Mouse (Mus musculus) heart, embryonic 13.5 days (tissue): ENCODE measurements at regions not wholly inside any gene's neighbourhood (a gene's known extent, or its start where the extent isn't known, plus 50 kb on each side); places are given as distances from the start of the nearest gene placed in this dataset.

Source experiments
- ATAC-seq: fragments of 200-750 bp; cut with Nextera tagmentation; 2 replicates; pipeline ENCODE4 v1.8.0; 2017; ENCODE audit warnings: moderate TSS enrichment; ENCODE audit not compliant: insufficient number of reproducible peaks, low FRiP score, low TSS enrichment; ENCODE audit errors: extremely low read depth
- H3K27ac ChIP-seq: fragments of 300-500 bp; sonication (generic); replicated peaks from 2 replicates; pipeline ENCODE4 v1.5.1; 2015; ENCODE audit warnings: moderate library complexity, mild to moderate bottlenecking, inconsistent platforms
- H3K27me3 ChIP-seq: fragments of 300-500 bp; sonication (generic); replicated peaks from 2 replicates; pipeline ENCODE4 v1.6.1; 2015; ENCODE audit warnings: mild to moderate bottlenecking, inconsistent platforms
- H3K36me3 ChIP-seq: fragments of 300-500 bp; sonication (generic); 2 replicates; pipeline ENCODE4 v1.6.1; 2015; ENCODE audit warnings: mild to moderate bottlenecking, inconsistent platforms
- H3K4me1 ChIP-seq: fragments of 300-500 bp; sonication (generic); 2 replicates; pipeline ENCODE4 v1.6.1; 2015; ENCODE audit warnings: inconsistent platforms
- H3K4me2 ChIP-seq: fragments of 300-500 bp; sonication (generic); 2 replicates; pipeline ENCODE4 v1.6.1; 2015; ENCODE audit warnings: inconsistent platforms, mild to moderate bottlenecking, moderate library complexity
- H3K4me3 ChIP-seq: fragments of 300-500 bp; sonication (generic); 2 replicates; pipeline ENCODE4 v1.5.1; 2015; ENCODE audit warnings: moderate library complexity, mild to moderate bottlenecking, inconsistent platforms
- H3K9ac ChIP-seq: fragments of 300-500 bp; sonication (generic); 2 replicates; pipeline ENCODE4 v1.6.1; 2015; ENCODE audit warnings: inconsistent platforms, mild to moderate bottlenecking, moderate library complexity
- H3K9me3 ChIP-seq: fragments of 300-500 bp; sonication (generic); 2 replicates; pipeline ENCODE4 v1.6.1; 2016; ENCODE audit warnings: inconsistent platforms
- WGBS: fragments of 180-500 bp; shearing (Covaris S2); methylation state at CpG from one replicate; pipeline ENCODE4 v1.1.7; 2015; ENCODE audit warnings: mixed read lengths; 5-methylcytosine and 5-hydroxymethylcytosine counted together

- H3K27ac ChIP-seq: no peak overlapping the region
- H3K36me3 ChIP-seq: no peaks in the 10 kb centered on the region
- no peaks in the 10 kb centered on the region for H3K9me3 ChIP-seq
- no peaks in the 10 kb centered on the region for H3K27me3 ChIP-seq
- no peak overlapping the region for H3K4me3 ChIP-seq
- H3K4me2 ChIP-seq: no peak overlapping the region
- peaks cover 4% of the 10 kb centered on the region; the same call in 1 of the 2 replicates for H3K4me1 ChIP-seq
- ATAC-seq: no peak
- H3K9ac ChIP-seq: no peak overlapping the region
- WGBS: 42% methylated on average over 8 of the region's 8 CpGs
Measured at GRCm38 (mm10) chr10:68893100-68893841, 169.8 kb downstream of the Tmem26 start.

GRCm38 (mm10) chr10:68894121-68894520, 170.7 kb downstream of the Tmem26 start:
- Histone ChIP-seq H3K9me3 (no peaks in the 10 kb centered on the region), H3K36me3 (no peaks in the 10 kb centered on the region), H3K4me3 (no peak overlapping the region), H3K4me2 (no peak overlapping the region), H3K27me3 (no peaks in the 10 kb centered on the region), H3K4me1 (peaks cover 4% of the 10 kb centered on the region; the same call in 1 of the 2 replicates), H3K27ac (no peak overlapping the region), H3K9ac (no peak overlapping the region)
- WGBS: 83% methylated on average over 6 of the region's 6 CpGs
- no peak for ATAC-seq

GRCm38 (mm10) chr10:68897524-68897923, 174.1 kb downstream of the Tmem26 start:
- Histone ChIP-seq H3K27ac (no peak overlapping the region), H3K9ac (no peak overlapping the region), H3K4me2 (no peak overlapping the region), H3K4me3 (no peak overlapping the region), H3K9me3 (no peaks in the 10 kb centered on the region), H3K36me3 (no peaks in the 10 kb centered on the region), H3K27me3 (no peaks in the 10 kb centered on the region), H3K4me1 (peaks cover 4% of the 10 kb centered on the region; the same call in 1 of the 2 replicates)
- 51% methylated on average over 3 of the region's 3 CpGs for WGBS
- no peak; the same call in 1 of the 2 replicates for ATAC-seq

- Histone ChIP-seq H3K9ac (no peak overlapping the region), H3K4me2 (no peak overlapping the region), H3K27ac (no peak overlapping the region), H3K36me3 (no peaks in the 10 kb centered on the region), H3K4me3 (no peak overlapping the region), H3K27me3 (no peaks in the 10 kb centered on the region), H3K4me1 (no peaks in the 10 kb centered on the region), H3K9me3 (no peaks in the 10 kb centered on the region)
- ATAC-seq: no peak
- 64% methylated on average over 4 of the region's 4 CpGs for WGBS
Measured at GRCm38 (mm10) chr10:68901168-68901567, 177.7 kb downstream of the Tmem26 start.

GRCm38 (mm10) chr10:68902670-68903069, 179.2 kb downstream of the Tmem26 start:
- Histone ChIP-seq H3K36me3 (no peaks in the 10 kb centered on the region), H3K9me3 (no peaks in the 10 kb centered on the region), H3K4me3 (no peak overlapping the region), H3K4me1 (no peaks in the 10 kb centered on the region), H3K9ac (no peak overlapping the region), H3K4me2 (no peak overlapping the region), H3K27me3 (no peaks in the 10 kb centered on the region), H3K27ac (no peak overlapping the region)
- no peak for ATAC-seq
- WGBS: 19% methylated on average over 3 of the region's 3 CpGs

- H3K9ac ChIP-seq: no peak overlapping the region
- no peaks in the 10 kb centered on the region for H3K36me3 ChIP-seq
- H3K4me1 ChIP-seq: no peaks in the 10 kb centered on the region
- no peak overlapping the region for H3K27ac ChIP-seq
- no peaks in the 10 kb centered on the region for H3K9me3 ChIP-seq
- H3K4me3 ChIP-seq: no peak overlapping the region
- ATAC-seq: no peak
- 86% methylated on average over 10 of the region's 10 CpGs for WGBS
- no peaks in the 10 kb centered on the region for H3K27me3 ChIP-seq
- H3K4me2 ChIP-seq: no peak overlapping the region
Measured at GRCm38 (mm10) chr10:68904337-68904736, 180.9 kb downstream of the Tmem26 start.

- Histone ChIP-seq H3K4me1 (0 out of 2 replicates have a peak, but pooled peaks cover 4% of the 10 kb centered on the region), H3K4me3 (no peak overlapping the region), H3K27me3 (no peaks in the 10 kb centered on the region), H3K27ac (no peak overlapping the region), H3K9me3 (no peaks in the 10 kb centered on the region), H3K9ac (no peak overlapping the region), H3K36me3 (no peaks in the 10 kb centered on the region), H3K4me2 (no peak overlapping the region)
- no peak for ATAC-seq
- WGBS: 26% methylated on average over 5 of the region's 5 CpGs
Measured at GRCm38 (mm10) chr10:68908236-68908635, 184.8 kb downstream of the Tmem26 start.

- Histone ChIP-seq H3K27me3 (no peaks in the 10 kb centered on the region), H3K4me3 (no peak overlapping the region), H3K9ac (no peak overlapping the region), H3K27ac (no peak overlapping the region), H3K9me3 (no peaks in the 10 kb centered on the region), H3K4me1 (0 out of 2 replicates have a peak, but pooled peaks cover 4% of the 10 kb centered on the region), H3K4me2 (no peak overlapping the region), H3K36me3 (no peaks in the 10 kb centered on the region)
- WGBS: 76% methylated on average over 10 of the region's 10 CpGs
- ATAC-seq: no peak
Measured at GRCm38 (mm10) chr10:68909018-68909417, 185.6 kb downstream of the Tmem26 start.

- Histone ChIP-seq H3K27me3 (no peaks in the 10 kb centered on the region), H3K4me1 (0 out of 2 replicates have a peak, but pooled peaks cover 4% of the 10 kb centered on the region), H3K4me2 (no peak overlapping the region), H3K36me3 (no peaks in the 10 kb centered on the region), H3K4me3 (no peak overlapping the region), H3K9ac (no peak overlapping the region), H3K9me3 (no peaks in the 10 kb centered on the region), H3K27ac (no peak overlapping the region)
- WGBS: 45% methylated on average over 7 of the region's 7 CpGs
- no peak for ATAC-seq
Measured at GRCm38 (mm10) chr10:68916147-68916546, 192.7 kb downstream of the Tmem26 start.

GRCm38 (mm10) chr10:68935843-68936242, 212.4 kb downstream of the Tmem26 start:
- Histone ChIP-seq H3K9me3 (no peaks in the 10 kb centered on the region), H3K36me3 (no peaks in the 10 kb centered on the region)
- 57% methylated on average over 5 of the region's 5 CpGs for WGBS

GRCm38 (mm10) chr10:68943239-68943638, 208.0 kb upstream of the Rhobtb1 start:
- WGBS: 67% methylated on average over 6 of the region's 6 CpGs
- Histone ChIP-seq H3K9ac (no peak overlapping the region), H3K36me3 (no peaks in the 10 kb centered on the region), H3K9me3 (no peaks in the 10 kb centered on the region), H3K27ac (no peak overlapping the region), H3K4me1 (no peaks in the 10 kb centered on the region), H3K27me3 (no peaks in the 10 kb centered on the region), H3K4me3 (no peak overlapping the region), H3K4me2 (no peak overlapping the region)
- no peak for ATAC-seq

More at GRCm38 (mm10) chr10:68935843-68936242, 212.4 kb downstream of the Tmem26 start:
- H3K9ac ChIP-seq: no peak overlapping the region
- no peak for ATAC-seq
- H3K27me3 ChIP-seq: no peaks in the 10 kb centered on the region
- H3K4me1 ChIP-seq: no peaks in the 10 kb centered on the region
- H3K4me2 ChIP-seq: no peak overlapping the region
- no peak overlapping the region for H3K4me3 ChIP-seq
- H3K27ac ChIP-seq: no peak overlapping the region

GRCm38 (mm10) chr10:68956539-68956938, 194.7 kb upstream of the Rhobtb1 start:
- Histone ChIP-seq H3K4me1 (peaks cover 7% of the 10 kb centered on the region; the same call in 1 of the 2 replicates), H3K27ac (no peak overlapping the region), H3K4me2 (no peak overlapping the region), H3K4me3 (no peak overlapping the region), H3K27me3 (no peaks in the 10 kb centered on the region), H3K9ac (no peak overlapping the region), H3K9me3 (peaks cover 4% of the 10 kb centered on the region; the same call in 1 of the 2 replicates), H3K36me3 (no peaks in the 10 kb centered on the region)
- 41% methylated on average over 7 of the region's 7 CpGs for WGBS
- no peak for ATAC-seq
